Mouse (Mus musculus) embryonic fibroblast, embryonic 13.5 days (primary cell): ENCODE data around the gene Tob2.

Source experiments
- CTCF ChIP-seq: IDR thresholded peaks from 2 replicates; pipeline ENCODE4 v1.5.1; 2011; ENCODE audit warnings: mild to moderate bottlenecking, control low read depth, low read length, moderate library complexity, borderline replicate concordance; ENCODE audit not compliant: insufficient read depth
- POLR2A ChIP-seq: IDR thresholded peaks from 2 replicates; pipeline ENCODE4 v1.6.1; 2011; ENCODE audit warnings: low read depth, mild to moderate bottlenecking, control low read depth, low read length, moderate library complexity

DNA sequence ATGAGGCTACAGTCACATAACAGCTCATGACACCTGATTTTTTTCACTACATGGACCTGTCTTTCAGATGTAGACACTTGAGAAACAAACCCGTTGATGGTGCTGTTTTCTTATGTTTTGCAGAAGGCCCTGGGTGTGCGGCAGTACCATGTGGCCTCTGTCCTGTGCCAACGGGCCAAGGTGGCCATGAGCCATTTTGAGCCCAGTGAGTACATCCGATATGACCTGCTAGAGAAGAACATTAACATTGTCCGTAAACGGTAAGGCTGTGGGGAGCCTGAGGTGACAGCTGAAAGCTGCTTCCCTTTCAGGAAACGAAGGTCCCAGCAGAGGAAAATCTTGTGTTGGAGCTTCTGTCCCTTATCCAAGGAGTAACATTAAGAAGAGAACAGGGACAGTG is 30.6 kb upstream of the Tob2 start:
- no peak for TF ChIP-seq CTCF
- no peak for TF ChIP-seq POLR2A
